Mouse (Mus musculus) heart, embryonic 13.5 days (tissue): ENCODE results near the gene Pllp. TPM values are rescaled to one million over a fixed set of nuclear protein-coding genes. Genes with fewer than 3 reads are reported as not detected.

Experiments used
- ATAC-seq: fragments of 200-750 bp; cut with Nextera tagmentation; 2 replicates; pipeline ENCODE4 v1.8.0; 2017; ENCODE audit warnings: moderate TSS enrichment; ENCODE audit not compliant: insufficient number of reproducible peaks, low FRiP score, low TSS enrichment; ENCODE audit errors: extremely low read depth
- H3K27ac ChIP-seq: fragments of 300-500 bp; sonication (generic); replicated peaks from 2 replicates; pipeline ENCODE4 v1.5.1; 2015; ENCODE audit warnings: moderate library complexity, mild to moderate bottlenecking, inconsistent platforms
- H3K27me3 ChIP-seq: fragments of 300-500 bp; sonication (generic); replicated peaks from 2 replicates; pipeline ENCODE4 v1.6.1; 2015; ENCODE audit warnings: mild to moderate bottlenecking, inconsistent platforms
- H3K36me3 ChIP-seq: fragments of 300-500 bp; sonication (generic); 2 replicates; pipeline ENCODE4 v1.6.1; 2015; ENCODE audit warnings: mild to moderate bottlenecking, inconsistent platforms
- H3K4me1 ChIP-seq: fragments of 300-500 bp; sonication (generic); 2 replicates; pipeline ENCODE4 v1.6.1; 2015; ENCODE audit warnings: inconsistent platforms
- H3K4me2 ChIP-seq: fragments of 300-500 bp; sonication (generic); 2 replicates; pipeline ENCODE4 v1.6.1; 2015; ENCODE audit warnings: inconsistent platforms, mild to moderate bottlenecking, moderate library complexity
- H3K4me3 ChIP-seq: fragments of 300-500 bp; sonication (generic); 2 replicates; pipeline ENCODE4 v1.5.1; 2015; ENCODE audit warnings: moderate library complexity, mild to moderate bottlenecking, inconsistent platforms
- H3K9ac ChIP-seq: fragments of 300-500 bp; sonication (generic); 2 replicates; pipeline ENCODE4 v1.6.1; 2015; ENCODE audit warnings: inconsistent platforms, mild to moderate bottlenecking, moderate library complexity
- H3K9me3 ChIP-seq: fragments of 300-500 bp; sonication (generic); 2 replicates; pipeline ENCODE4 v1.6.1; 2016; ENCODE audit warnings: inconsistent platforms
- WGBS: fragments of 180-500 bp; shearing (Covaris S2); methylation state at CpG from one replicate; pipeline ENCODE4 v1.1.7; 2015; ENCODE audit warnings: mixed read lengths; 5-methylcytosine and 5-hydroxymethylcytosine counted together
- polyA plus RNA-seq: library from polyadenylated mRNA; unstranded; fragments of >200 nt; fragmentation: Nextera tagmentation; extraction: Ambion mirVana; gene quantifications from 2 replicates; pipeline ENCODE4 v1.2.1, GENCODE M21; 2015

Pllp gene
- 0.23 and 0.55 TPM in 2 replicates for polyA plus RNA-seq

GRCm38 (mm10) chr8:94695994-94696384, at the start of gene Pllp:
Pllp (minus strand) TSS chr8:94696278.
- H3K4me1 ChIP-seq: peaks cover 15% of the 10 kb centered on the region
- peak within 1 kb of the TSS; percentile 65 for H3K9ac ChIP-seq
- no peaks in the 10 kb centered on the region for H3K9me3 ChIP-seq
- no peaks in the 10 kb centered on the region for H3K36me3 ChIP-seq
- H3K27me3 ChIP-seq: peaks cover 77% of the 10 kb centered on the region
- H3K27ac ChIP-seq: no peak within 1 kb of the TSS
- WGBS: 1% methylated on average over 41 of the region's 41 CpGs
- H3K4me2 ChIP-seq: peak within 1 kb of the TSS; percentile 79
- no peak for ATAC-seq
- H3K4me3 ChIP-seq: peak within 1 kb of the TSS; percentile 53

- Histone ChIP-seq H3K36me3 (no peaks in the 10 kb centered on the region), H3K27me3 (peaks cover 10% of the 10 kb centered on the region; the same call in 1 of the 2 replicates), H3K9ac (no peak within 1 kb of the TSS), H3K4me2 (no peak within 1 kb of the TSS), H3K4me1 (no peaks in the 10 kb centered on the region), H3K27ac (no peak within 1 kb of the TSS), H3K4me3 (no peak within 1 kb of the TSS), H3K9me3 (peaks cover 2% of the 10 kb centered on the region; the same call in 1 of the 2 replicates)
- no peak for ATAC-seq
- WGBS: 82% methylated on average over 7 of the region's 7 CpGs
Measured at GRCm38 (mm10) chr8:94745476-94746184, 49.6 kb upstream of the Pllp start, which contains the start of gene Ccl22. Ccl22 (plus strand) TSS chr8:94745590.

GRCm38 (mm10) chr8:94744972-94745371, 48.9 kb upstream of the Pllp start:
- H3K36me3 ChIP-seq: no peaks in the 10 kb centered on the region
- no peak overlapping the region for H3K9ac ChIP-seq
- no peaks in the 10 kb centered on the region for H3K4me1 ChIP-seq
- H3K27ac ChIP-seq: no peak overlapping the region
- H3K27me3 ChIP-seq: 0 out of 2 replicates have a peak, but pooled peaks cover 10% of the 10 kb centered on the region
- no peak overlapping the region for H3K4me3 ChIP-seq
- peaks cover 4% of the 10 kb centered on the region; the same call in 1 of the 2 replicates for H3K9me3 ChIP-seq
- 76% methylated on average over 9 of the region's 9 CpGs for WGBS
- no peak overlapping the region for H3K4me2 ChIP-seq
- ATAC-seq: no peak

GRCm38 (mm10) chr8:94744484-94744883, 48.4 kb upstream of the Pllp start:
- Histone ChIP-seq H3K4me3 (no peak overlapping the region), H3K4me1 (no peaks in the 10 kb centered on the region), H3K9ac (no peak overlapping the region), H3K27ac (no peak overlapping the region), H3K4me2 (no peak overlapping the region), H3K36me3 (no peaks in the 10 kb centered on the region), H3K9me3 (peaks cover 4% of the 10 kb centered on the region; the same call in 1 of the 2 replicates), H3K27me3 (0 out of 2 replicates have a peak, but pooled peaks cover 10% of the 10 kb centered on the region)
- 81% methylated on average over 5 of the region's 5 CpGs for WGBS
- ATAC-seq: no peak

GRCm38 (mm10) chr8:94741726-94742125, 45.6 kb upstream of the Pllp start:
- H3K27ac ChIP-seq: no peak overlapping the region
- no peak overlapping the region for H3K9ac ChIP-seq
- no peak overlapping the region for H3K4me2 ChIP-seq
- 0 out of 2 replicates have a peak, but pooled peaks cover 5% of the 10 kb centered on the region for H3K27me3 ChIP-seq
- no peaks in the 10 kb centered on the region for H3K4me1 ChIP-seq
- H3K4me3 ChIP-seq: no peak overlapping the region
- 77% methylated on average over 4 of the region's 4 CpGs for WGBS
- H3K36me3 ChIP-seq: no peaks in the 10 kb centered on the region
- peaks cover 4% of the 10 kb centered on the region; the same call in 1 of the 2 replicates for H3K9me3 ChIP-seq
- ATAC-seq: no peak

- H3K27ac ChIP-seq: no peak overlapping the region
- H3K4me3 ChIP-seq: no peak overlapping the region
- whole genome bisulfite sequencing: 88% methylated on average over 3 of the region's 3 CpGs
- no peak for ATAC-seq
- H3K4me2 ChIP-seq: no peak overlapping the region
- H3K27me3 ChIP-seq: no peaks in the 10 kb centered on the region
- no peak overlapping the region for H3K9ac ChIP-seq
- peaks cover 4% of the 10 kb centered on the region; the same call in 1 of the 2 replicates for H3K9me3 ChIP-seq
- H3K4me1 ChIP-seq: peaks cover 11% of the 10 kb centered on the region
- H3K36me3 ChIP-seq: no peaks in the 10 kb centered on the region
Measured at GRCm38 (mm10) chr8:94740591-94740990, 44.5 kb upstream of the Pllp start.

- 80% methylated on average over 6 of the region's 6 CpGs for WGBS
- H3K9me3 ChIP-seq: peaks cover 4% of the 10 kb centered on the region; the same call in 1 of the 2 replicates
- H3K27me3 ChIP-seq: no peaks in the 10 kb centered on the region
- no peak overlapping the region for H3K9ac ChIP-seq
- H3K4me2 ChIP-seq: no peak overlapping the region
- peaks cover 17% of the 10 kb centered on the region for H3K4me1 ChIP-seq
- no peaks in the 10 kb centered on the region for H3K36me3 ChIP-seq
- H3K4me3 ChIP-seq: no peak overlapping the region
- H3K27ac ChIP-seq: no peak overlapping the region
- ATAC-seq: no peak
Measured at GRCm38 (mm10) chr8:94739829-94740228, 43.8 kb upstream of the Pllp start.

- ATAC-seq: no peak
- H3K27me3 ChIP-seq: no peaks in the 10 kb centered on the region
- H3K9ac ChIP-seq: peak overlapping the region; percentile 63
- peaks cover under 1% of the 10 kb centered on the region; the same call in 1 of the 2 replicates for H3K9me3 ChIP-seq
- no peaks in the 10 kb centered on the region for H3K36me3 ChIP-seq
- H3K4me3 ChIP-seq: peak overlapping the region; percentile 6; the same call in 1 of the 2 replicates
- no peak overlapping the region for H3K27ac ChIP-seq
- 40% methylated on average over 5 of the region's 5 CpGs for WGBS
- H3K4me1 ChIP-seq: peaks cover 27% of the 10 kb centered on the region
- peak overlapping the region; percentile 49 for H3K4me2 ChIP-seq
Measured at GRCm38 (mm10) chr8:94735426-94736094, 39.5 kb upstream of the Pllp start.

GRCm38 (mm10) chr8:94734735-94735350, 38.8 kb upstream of the Pllp start:
- Histone ChIP-seq H3K36me3 (no peaks in the 10 kb centered on the region), H3K9me3 (no peaks in the 10 kb centered on the region), H3K4me3 (no peak overlapping the region), H3K4me1 (peaks cover 27% of the 10 kb centered on the region), H3K9ac (no peak overlapping the region), H3K27ac (no peak overlapping the region), H3K27me3 (no peaks in the 10 kb centered on the region), H3K4me2 (no peak overlapping the region)
- no peak for ATAC-seq
- WGBS: 79% methylated on average over 7 of the region's 7 CpGs

- ATAC-seq: no peak
- Histone ChIP-seq H3K27ac (no peak overlapping the region), H3K27me3 (no peaks in the 10 kb centered on the region), H3K4me1 (peaks cover 27% of the 10 kb centered on the region), H3K4me3 (no peak overlapping the region), H3K9me3 (no peaks in the 10 kb centered on the region), H3K4me2 (no peak overlapping the region), H3K36me3 (no peaks in the 10 kb centered on the region), H3K9ac (no peak overlapping the region)
- WGBS: 53% methylated on average over 5 of the region's 5 CpGs
Measured at GRCm38 (mm10) chr8:94733821-94734465, 37.9 kb upstream of the Pllp start.

GRCm38 (mm10) chr8:94729301-94729700, 33.2 kb upstream of the Pllp start:
- ATAC-seq: no peak

More at GRCm38 (mm10) chr8:94729301-94729700, 33.2 kb upstream of the Pllp start:
- H3K9me3 ChIP-seq: no peaks in the 10 kb centered on the region
- no peak overlapping the region for H3K4me2 ChIP-seq
- WGBS: 52% methylated on average over 4 of the region's 4 CpGs
- H3K27me3 ChIP-seq: no peaks in the 10 kb centered on the region
- H3K27ac ChIP-seq: no peak overlapping the region
- H3K4me3 ChIP-seq: no peak overlapping the region
- H3K9ac ChIP-seq: no peak overlapping the region
- H3K4me1 ChIP-seq: peaks cover 6% of the 10 kb centered on the region; the same call in 1 of the 2 replicates
- H3K36me3 ChIP-seq: no peaks in the 10 kb centered on the region
